Mouse (Mus musculus) telencephalon, adult 2 months (tissue): Measurements from ENCODE around the gene Boll.

Experiments used
- DNase-seq: peaks from one replicate; pipeline ENCODE4 v3.0.0-alpha.2; 2011; ENCODE audit warnings: low read depth, low spot score

Gene Boll

GRCm38 (mm10) chr1:55207561-55207960, 155.7 kb downstream of the Boll start:
- DNase-seq = no peak

DNA sequence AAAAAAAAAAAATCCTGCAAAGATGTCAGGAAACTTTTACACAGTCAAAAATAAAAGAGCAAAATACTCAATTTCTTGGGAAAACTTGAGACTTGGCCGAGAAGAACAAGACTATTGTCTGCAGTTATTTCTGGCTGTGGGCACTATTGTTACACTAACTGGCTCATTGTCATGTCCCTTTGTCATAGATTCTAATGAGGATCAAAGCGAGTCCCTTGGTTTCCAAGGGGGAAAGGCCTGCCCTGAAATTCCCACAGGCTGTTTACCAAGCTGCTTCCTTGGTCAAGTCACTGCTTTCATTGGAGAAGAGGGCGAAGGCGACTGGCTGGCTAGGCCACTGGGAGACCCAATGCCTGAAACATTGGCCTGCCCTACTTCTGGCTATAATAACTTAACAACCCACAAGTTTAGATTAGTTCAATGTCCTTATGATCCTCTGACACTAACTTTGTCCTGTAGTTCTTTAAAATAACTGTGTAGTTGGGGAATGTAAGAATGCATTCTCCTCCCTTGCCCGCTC, 157.4 kb downstream of the Boll start:
- DNase-seq = no peak

GRCm38 (mm10) chr1:55201850-55202752, 161.2 kb downstream of the Boll start:
- DNase-seq = peak; percentile 71

DNA sequence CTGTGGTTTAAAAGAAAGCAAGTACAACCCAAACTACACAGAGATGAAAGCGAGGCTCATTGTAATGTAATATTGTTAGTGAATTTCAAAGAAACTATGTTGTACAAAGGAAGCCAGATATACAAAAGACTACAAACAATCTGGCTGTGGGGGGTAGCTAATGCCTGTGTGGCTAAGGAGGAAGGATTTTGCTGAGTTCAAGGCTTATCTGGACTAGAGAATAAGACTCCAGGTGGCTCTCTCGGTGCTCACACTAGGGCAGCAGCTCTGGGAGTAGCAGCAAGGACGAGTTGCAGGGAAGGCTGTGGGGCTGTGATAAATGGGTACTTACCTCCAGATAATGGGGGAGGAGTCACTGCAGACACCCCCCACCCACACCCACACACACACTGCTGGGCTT, 164.6 kb downstream of the Boll start:
- no peak for DNase-seq
